Mouse (Mus musculus): Measurements from ENCODE around the gene Slc1a1. TPM values are rescaled to one million over a fixed set of nuclear protein-coding genes. Genes with fewer than 3 reads are reported as not detected.

Slc1a1 gene
- polyA plus RNA-seq, 1 experiment from 2014 or later: 29.3 TPM

GRCm38 (mm10) chr19:28900771-28901170 is 65.9 kb downstream of the Slc1a1 start:
- 81% methylated on average over 2 of the region's 2 CpGs for WGBS
- Histone ChIP-seq H3K36me3 (peaks cover 8% of the 10 kb centered on the region; the same call in 1 of the 2 replicates), H3K27me3 (no peaks in the 10 kb centered on the region), H3K9ac (no peak overlapping the region), H3K27ac (replicated peaks) (no peak overlapping the region), H3K4me2 (no peak overlapping the region), H3K4me3 (no peak overlapping the region), H3K4me1 (replicated peaks) (peaks cover 16% of the 10 kb centered on the region), H3K9me3 (no peaks in the 10 kb centered on the region)
- no peak for ATAC-seq (ENCODE audit: low read depth)

DNA sequence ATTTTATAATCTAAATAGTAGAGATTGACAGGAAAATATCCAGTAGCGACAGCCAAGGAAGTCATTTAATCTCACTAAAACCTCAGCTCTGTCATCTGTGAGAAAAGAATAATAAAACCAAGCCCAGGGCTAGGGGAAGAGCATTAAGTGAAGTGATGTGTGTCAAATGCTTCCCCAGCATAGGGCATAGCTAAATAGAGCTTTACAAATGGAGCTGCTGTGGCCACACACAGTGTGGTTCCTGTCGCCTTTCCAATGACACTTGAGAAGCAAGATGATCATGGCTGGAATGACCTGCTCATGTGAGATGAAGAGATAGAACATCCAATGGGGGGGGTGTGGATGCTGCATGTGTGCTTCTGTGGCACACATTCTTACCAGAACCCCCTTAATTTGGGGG is 67.3 kb downstream of the Slc1a1 start:
- Histone ChIP-seq H3K27ac (replicated peaks) (peak overlapping the region; percentile 74), H3K4me1 (replicated peaks) (peaks cover 12% of the 10 kb centered on the region), H3K27me3 (no peaks in the 10 kb centered on the region), H3K36me3 (peaks cover 18% of the 10 kb centered on the region), H3K4me2 (no peak overlapping the region), H3K9ac (no peak overlapping the region), H3K4me3 (no peak overlapping the region), H3K9me3 (no peaks in the 10 kb centered on the region)
- peak; percentile 80 for ATAC-seq (ENCODE audit: low read depth)
- 32% methylated on average over 2 of the region's 2 CpGs for whole genome bisulfite sequencing

GRCm38 (mm10) chr19:28902806-28903205 is 68.0 kb downstream of the Slc1a1 start:
- Histone ChIP-seq H3K4me3 (no peak overlapping the region), H3K4me1 (replicated peaks) (peaks cover 12% of the 10 kb centered on the region), H3K27ac (replicated peaks) (peak overlapping the region; percentile 74), H3K36me3 (peaks cover 18% of the 10 kb centered on the region), H3K9ac (no peak overlapping the region), H3K9me3 (no peaks in the 10 kb centered on the region), H3K4me2 (no peak overlapping the region), H3K27me3 (no peaks in the 10 kb centered on the region)
- 0 out of 2 replicates have a peak, but pooled peaks have one; percentile 23 for ATAC-seq (ENCODE audit: low read depth)
- 81% methylated on average over 4 of the region's 4 CpGs for WGBS

- WGBS: 88% methylated on average over 8 of the region's 8 CpGs
- ATAC-seq (ENCODE audit: low read depth): no peak
- Histone ChIP-seq H3K9me3 (no peaks in the 10 kb centered on the region), H3K9ac (no peak overlapping the region), H3K4me1 (replicated peaks) (peaks cover 12% of the 10 kb centered on the region), H3K4me3 (no peak overlapping the region), H3K4me2 (no peak overlapping the region), H3K27ac (replicated peaks) (no peak overlapping the region), H3K27me3 (no peaks in the 10 kb centered on the region), H3K36me3 (peaks cover 18% of the 10 kb centered on the region)
Measured at GRCm38 (mm10) chr19:28903536-28904119, 68.8 kb downstream of the Slc1a1 start.

- Histone ChIP-seq H3K36me3 (peaks cover 21% of the 10 kb centered on the region), H3K9me3 (no peaks in the 10 kb centered on the region), H3K4me3 (no peak overlapping the region), H3K9ac (no peak overlapping the region), H3K4me2 (no peak overlapping the region), H3K4me1 (replicated peaks) (no peaks in the 10 kb centered on the region), H3K27me3 (no peaks in the 10 kb centered on the region), H3K27ac (replicated peaks) (no peak overlapping the region)
- 49% methylated on average over 4 of the region's 4 CpGs for WGBS
- ATAC-seq (ENCODE audit: low read depth): no peak
Measured at GRCm38 (mm10) chr19:28908186-28908585, 73.3 kb downstream of the Slc1a1 start.

DNA sequence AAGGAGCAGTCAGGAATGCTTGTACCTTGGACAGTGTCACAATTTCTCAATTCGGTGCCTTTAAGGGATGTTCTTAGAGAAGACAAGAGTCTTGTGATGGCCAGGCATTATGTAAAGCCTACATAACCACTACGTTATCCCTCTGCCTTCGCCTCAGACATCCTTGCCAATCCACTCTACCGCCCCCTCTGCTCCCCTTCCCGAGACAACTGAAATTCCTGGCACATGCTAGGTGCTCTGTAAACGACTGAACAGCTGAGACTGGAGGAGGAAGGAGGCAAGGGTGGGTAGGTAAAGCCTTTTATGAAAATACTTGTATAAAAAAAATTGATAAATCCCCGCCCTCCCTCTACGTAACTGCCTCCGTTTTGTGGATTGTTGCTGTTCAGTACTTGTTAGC is 73.8 kb downstream of the Slc1a1 start:
- Histone ChIP-seq H3K4me1 (replicated peaks) (no peaks in the 10 kb centered on the region), H3K4me2 (no peak overlapping the region), H3K9me3 (no peaks in the 10 kb centered on the region), H3K27ac (replicated peaks) (no peak overlapping the region), H3K9ac (no peak overlapping the region), H3K4me3 (no peak overlapping the region), H3K36me3 (peaks cover 25% of the 10 kb centered on the region), H3K27me3 (no peaks in the 10 kb centered on the region)
- no peak for ATAC-seq (ENCODE audit: low read depth)
- WGBS: 85% methylated on average over 9 of the region's 9 CpGs

- ATAC-seq (ENCODE audit: low read depth): no peak
- H3K4me2 ChIP-seq: no peak overlapping the region
- H3K36me3 ChIP-seq: peaks cover 7% of the 10 kb centered on the region; the same call in 1 of the 2 replicates
- no peak overlapping the region for H3K4me3 ChIP-seq
- no peaks in the 10 kb centered on the region for H3K27me3 ChIP-seq
- no peaks in the 10 kb centered on the region for H3K9me3 ChIP-seq
- H3K9ac ChIP-seq: no peak overlapping the region
- 84% methylated on average over 6 of the region's 6 CpGs for WGBS
- H3K27ac ChIP-seq (replicated peaks): no peak overlapping the region
- H3K4me1 ChIP-seq (replicated peaks): no peaks in the 10 kb centered on the region; the same call in 1 of the 2 replicates
Measured at GRCm38 (mm10) chr19:28914598-28914997, 79.7 kb downstream of the Slc1a1 start.

DNA sequence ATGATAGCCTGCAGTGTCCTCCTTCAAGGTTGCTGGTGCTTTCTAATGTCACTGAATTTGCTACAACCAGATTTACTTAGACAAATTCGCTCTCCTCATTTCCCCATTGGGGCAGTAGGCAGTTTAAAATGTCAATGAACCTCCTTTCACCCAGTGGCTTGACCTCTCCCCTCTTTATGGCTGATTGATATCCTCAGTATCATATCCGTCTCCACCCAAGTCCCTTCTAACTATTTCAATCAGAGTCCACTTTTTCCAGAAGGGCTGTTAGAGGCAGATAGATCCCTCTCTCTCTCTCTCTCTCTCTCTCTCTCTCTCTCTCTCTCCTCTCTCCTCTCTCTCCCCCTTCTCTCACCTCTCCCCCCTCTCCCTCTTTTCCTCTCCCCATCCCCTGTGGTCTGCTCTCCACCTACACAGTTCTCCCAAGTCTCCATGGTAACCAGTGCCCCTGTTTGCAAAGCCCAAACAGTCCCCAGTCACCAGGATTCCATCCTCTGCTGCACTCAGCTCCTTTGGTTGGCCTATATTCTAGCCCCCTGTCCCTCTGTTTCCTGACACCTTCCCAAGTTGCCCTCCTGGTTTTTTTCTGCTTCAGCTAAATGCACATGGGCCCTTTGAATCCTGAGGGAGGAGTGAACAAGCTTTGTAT is 80.9 kb downstream of the Slc1a1 start:
- Histone ChIP-seq H3K4me1 (replicated peaks) (no peaks in the 10 kb centered on the region; the same call in 1 of the 2 replicates), H3K9ac (no peak overlapping the region), H3K27me3 (no peaks in the 10 kb centered on the region), H3K36me3 (peaks cover 7% of the 10 kb centered on the region; the same call in 1 of the 2 replicates), H3K9me3 (no peaks in the 10 kb centered on the region), H3K4me3 (no peak overlapping the region), H3K27ac (replicated peaks) (no peak overlapping the region), H3K4me2 (no peak overlapping the region)
- ATAC-seq (ENCODE audit: low read depth): no peak
- WGBS: 61% methylated on average over 2 of the region's 2 CpGs

GRCm38 (mm10) chr19:28916492-28916891 is 81.6 kb downstream of the Slc1a1 start:
- Histone ChIP-seq H3K4me2 (no peak overlapping the region), H3K36me3 (peaks cover 7% of the 10 kb centered on the region; the same call in 1 of the 2 replicates), H3K9me3 (no peaks in the 10 kb centered on the region), H3K27me3 (no peaks in the 10 kb centered on the region), H3K4me3 (no peak overlapping the region), H3K4me1 (replicated peaks) (no peaks in the 10 kb centered on the region; the same call in 1 of the 2 replicates), H3K27ac (replicated peaks) (no peak overlapping the region), H3K9ac (no peak overlapping the region)
- WGBS: 67% methylated on average over 4 of the region's 4 CpGs
- no peak for ATAC-seq (ENCODE audit: low read depth)

- no peak overlapping the region for H3K9ac ChIP-seq
- no peak for ATAC-seq (ENCODE audit: low read depth)
- no peak overlapping the region for H3K27ac ChIP-seq (replicated peaks)
- no peaks in the 10 kb centered on the region for H3K27me3 ChIP-seq
- 88% methylated on average over 5 of the region's 5 CpGs for WGBS
- no peaks in the 10 kb centered on the region for H3K9me3 ChIP-seq
- no peak overlapping the region for H3K4me3 ChIP-seq
- H3K4me2 ChIP-seq: no peak overlapping the region
- H3K36me3 ChIP-seq: peaks cover 7% of the 10 kb centered on the region; the same call in 1 of the 2 replicates
- no peaks in the 10 kb centered on the region; the same call in 1 of the 2 replicates for H3K4me1 ChIP-seq (replicated peaks)
Measured at GRCm38 (mm10) chr19:28917839-28918238, 83.0 kb downstream of the Slc1a1 start.

- Histone ChIP-seq H3K27me3 (no peaks in the 10 kb centered on the region), H3K27ac (replicated peaks) (no peak overlapping the region), H3K4me1 (replicated peaks) (no peaks in the 10 kb centered on the region), H3K4me3 (no peak overlapping the region), H3K9me3 (no peaks in the 10 kb centered on the region), H3K36me3 (no peaks in the 10 kb centered on the region), H3K4me2 (no peak overlapping the region), H3K9ac (no peak overlapping the region)
- ATAC-seq (ENCODE audit: low read depth): no peak
- 92% methylated on average over 5 of the region's 5 CpGs for WGBS
Measured at GRCm38 (mm10) chr19:28926366-28926765, 91.5 kb downstream of the Slc1a1 start.

GRCm38 (mm10) chr19:28927396-28927795 is 92.5 kb downstream of the Slc1a1 start:
- Histone ChIP-seq H3K4me2 (no peak overlapping the region), H3K4me3 (no peak overlapping the region), H3K9me3 (0 out of 2 replicates have a peak, but pooled peaks cover 6% of the 10 kb centered on the region), H3K36me3 (no peaks in the 10 kb centered on the region), H3K4me1 (replicated peaks) (no peaks in the 10 kb centered on the region), H3K27me3 (no peaks in the 10 kb centered on the region), H3K9ac (no peak overlapping the region), H3K27ac (replicated peaks) (no peak overlapping the region)
- whole genome bisulfite sequencing: 84% methylated on average over 4 of the region's 4 CpGs
- no peak for ATAC-seq (ENCODE audit: low read depth)
